Mouse (Mus musculus): ENCODE measurements around the gene Abhd14a.

The Abhd14a gene

DNA sequence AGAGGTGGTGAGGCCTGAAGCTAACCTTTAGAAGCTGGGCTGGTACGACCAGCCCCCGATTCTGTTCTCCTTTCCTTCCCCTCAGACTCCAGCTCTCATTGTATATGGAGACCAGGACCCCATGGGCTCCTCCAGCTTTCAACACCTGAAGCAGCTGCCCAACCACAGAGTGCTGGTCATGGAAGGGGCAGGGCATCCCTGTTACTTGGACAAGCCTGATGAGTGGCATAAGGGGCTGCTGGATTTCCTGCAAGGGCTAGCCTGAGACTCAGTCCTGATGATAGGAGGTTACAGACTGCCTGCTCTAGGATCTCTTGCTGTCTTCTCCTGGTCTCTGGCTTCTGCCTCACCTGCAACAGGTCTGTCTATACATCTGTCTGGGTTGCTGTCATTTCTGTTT lies 4.4 kb upstream of the Abhd14a start:
- DNase-seq, result peak in 1 of 2 experiments; percentile 20

DNA sequence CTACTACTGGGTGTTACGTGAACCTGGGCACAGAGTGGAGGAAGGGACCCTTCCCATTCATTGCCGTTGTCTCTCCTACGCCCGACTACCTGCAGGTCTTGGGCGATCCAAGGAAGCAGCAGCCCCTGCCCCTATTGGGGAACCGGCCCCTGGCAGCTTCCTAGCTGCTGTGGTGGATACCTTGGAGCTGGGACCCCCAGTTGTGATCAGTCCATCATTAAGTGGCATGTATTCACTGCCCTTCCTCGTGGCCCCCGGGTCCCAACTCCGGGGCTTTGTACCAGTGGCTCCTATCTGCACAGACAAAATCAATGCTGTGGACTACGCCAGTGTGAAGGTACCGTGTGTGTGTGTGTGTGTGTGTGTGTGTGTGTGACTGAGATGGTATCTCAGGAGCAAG lies 3.8 kb upstream of the Abhd14a start:
- peak in 1 of 2 experiments; percentile 12 for DNase-seq

DNA sequence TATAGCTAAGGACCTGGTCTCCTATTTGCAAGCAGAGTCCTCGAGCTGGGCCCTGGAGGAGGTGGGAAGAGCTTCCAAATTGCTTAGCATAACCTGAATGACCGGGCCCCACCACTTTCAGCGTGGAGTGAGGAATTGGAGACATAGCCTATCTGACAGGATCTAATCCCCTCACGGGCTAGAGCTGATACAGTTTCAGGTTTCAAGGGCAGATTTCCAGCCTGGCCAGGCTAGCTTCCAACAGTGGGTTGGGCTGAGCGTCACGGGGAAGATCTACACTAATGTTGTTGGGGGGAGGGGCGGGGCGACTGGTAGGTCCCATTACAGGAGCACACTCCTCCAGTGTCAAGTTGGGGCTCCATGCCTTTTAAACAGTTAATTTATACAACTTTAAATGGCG lies 3.2 kb upstream of the Abhd14a start:
- DNase-seq, result peak; percentile 92 to 94

DNA sequence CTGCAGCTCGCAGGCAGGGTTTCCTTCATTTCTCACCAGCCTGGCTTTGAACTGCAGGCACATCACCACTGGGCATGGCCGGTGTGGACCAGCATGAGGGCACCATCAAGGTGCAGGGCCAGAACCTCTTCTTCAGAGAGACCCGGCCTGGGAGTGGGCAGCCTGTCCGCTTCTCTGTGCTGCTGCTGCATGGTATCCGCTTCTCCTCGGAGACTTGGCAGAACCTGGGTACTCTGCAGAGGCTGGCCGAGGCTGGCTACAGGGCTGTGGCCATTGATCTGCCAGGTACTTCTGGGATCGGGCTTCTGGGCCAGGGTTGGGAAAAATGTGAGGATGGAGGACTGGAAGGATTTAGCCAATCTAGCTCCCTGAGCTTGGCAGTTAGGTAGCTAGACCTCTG lies 2.5 kb upstream of the Abhd14a start:
- peak in 1 of 2 experiments; percentile 40 for DNase-seq

DNA sequence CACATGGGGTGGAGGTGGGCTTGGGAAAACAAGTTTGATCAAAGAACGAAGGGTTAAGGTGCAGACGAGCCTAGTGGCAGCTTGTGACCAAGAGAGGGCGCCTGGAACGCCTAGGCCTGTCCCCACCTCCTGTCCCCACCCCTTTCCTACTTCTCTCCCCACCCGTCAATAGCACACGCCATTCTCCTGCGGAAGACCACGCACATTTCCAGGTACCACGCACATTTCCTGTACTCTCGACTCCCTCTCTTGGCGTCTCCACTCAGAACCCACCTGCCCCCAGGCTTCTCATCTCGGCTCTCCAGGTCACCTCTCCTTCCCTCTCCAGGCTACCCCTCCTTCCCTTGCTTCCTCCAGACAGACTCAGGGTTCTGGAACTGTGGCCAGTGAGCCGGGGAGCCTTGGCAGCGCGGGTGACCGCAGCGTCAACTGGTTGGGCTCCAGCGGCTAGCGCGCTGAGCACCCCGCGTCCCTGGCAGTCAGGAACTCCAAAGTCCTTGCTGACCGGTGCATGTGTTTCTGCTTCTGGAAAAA lies 1.1 kb upstream of the Abhd14a start:
- peak; percentile 88 for DNase-seq

DNA sequence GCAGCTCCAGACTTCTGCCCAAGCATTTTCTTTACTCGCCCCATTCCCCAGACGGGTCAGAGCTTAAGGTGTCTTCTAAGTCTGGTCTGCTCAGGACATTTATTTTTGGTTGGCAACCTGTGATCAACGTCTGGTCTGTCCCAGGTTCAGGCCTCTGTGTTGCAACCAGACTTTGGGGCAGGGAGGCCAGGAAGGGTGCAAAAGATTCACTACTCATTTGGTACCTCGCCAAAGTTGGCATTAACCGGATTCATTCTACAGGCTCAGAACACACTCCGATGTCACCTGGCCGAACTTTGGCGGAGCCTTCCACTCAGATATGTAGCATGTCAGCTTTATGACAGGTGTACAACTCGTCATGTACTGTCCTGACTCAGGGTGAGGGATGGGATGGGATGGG lies 473 bp upstream of the Abhd14a start:
- peak; percentile 46 to 47 for DNase-seq

DNA sequence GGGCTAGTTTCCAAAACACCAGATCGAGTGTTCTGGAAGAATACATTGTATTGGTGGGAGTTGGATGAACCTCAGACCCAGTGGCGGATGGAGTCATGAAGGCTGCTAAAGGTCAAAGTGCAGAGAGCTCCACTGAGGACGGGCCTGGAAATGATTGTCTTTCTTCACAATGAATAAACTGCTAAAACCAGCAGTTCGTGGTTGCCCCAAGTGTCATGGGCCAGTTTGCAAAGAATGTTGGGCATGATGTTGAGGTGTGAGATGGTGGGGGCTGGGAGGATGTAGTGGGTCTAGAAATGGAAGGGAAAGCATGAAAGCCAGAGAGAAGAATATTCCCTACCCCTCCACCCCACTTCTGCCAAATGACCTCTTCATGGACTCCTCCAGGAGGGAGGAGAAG lies 2.6 kb downstream of the Abhd14a start:
- DNase-seq, result peak; percentile 73 to 79

DNA sequence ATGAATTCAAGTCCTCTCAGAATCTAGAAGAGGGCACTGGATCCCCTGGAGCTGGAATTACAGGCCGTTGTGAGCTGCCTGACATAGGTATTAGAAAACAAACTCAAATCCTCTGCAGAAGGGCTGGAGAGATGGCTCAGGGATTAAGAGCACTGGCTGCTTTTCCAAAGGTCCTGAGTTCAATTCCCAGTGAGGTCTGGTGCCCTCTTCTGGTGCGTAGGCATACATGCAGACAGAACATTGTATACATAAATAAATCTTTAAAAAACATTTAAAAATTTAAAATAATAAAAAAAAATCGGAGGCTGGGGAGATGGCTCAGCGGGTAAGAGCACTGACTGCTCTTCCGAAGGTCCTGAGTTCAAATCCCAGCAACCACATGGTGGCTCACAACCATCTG lies 4.8 kb downstream of the Abhd14a start:
- peak in 1 of 2 experiments; percentile 42 for DNase-seq

DNA sequence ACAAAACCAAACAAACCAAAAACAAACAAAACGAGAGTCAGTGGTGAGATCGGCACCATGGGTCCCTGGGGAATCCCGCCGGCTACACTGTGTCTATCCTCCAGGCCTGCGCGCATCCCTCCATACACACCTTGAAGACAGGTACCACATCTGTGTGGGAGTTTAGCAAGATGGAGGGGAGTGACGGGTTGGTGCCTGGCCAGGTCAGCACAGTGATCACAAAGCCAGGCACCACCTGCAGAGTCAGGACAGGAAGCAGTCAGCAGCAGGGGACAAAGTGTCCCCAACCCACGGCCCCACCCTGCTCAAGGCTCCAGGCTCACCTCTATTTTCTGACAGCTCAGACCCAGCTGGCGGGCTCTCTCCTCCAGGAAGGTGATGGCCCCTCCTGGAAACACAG lies 10.9 kb downstream of the Abhd14a start:
- DNase-seq, result peak in 1 of 2 experiments; percentile 23

DNA sequence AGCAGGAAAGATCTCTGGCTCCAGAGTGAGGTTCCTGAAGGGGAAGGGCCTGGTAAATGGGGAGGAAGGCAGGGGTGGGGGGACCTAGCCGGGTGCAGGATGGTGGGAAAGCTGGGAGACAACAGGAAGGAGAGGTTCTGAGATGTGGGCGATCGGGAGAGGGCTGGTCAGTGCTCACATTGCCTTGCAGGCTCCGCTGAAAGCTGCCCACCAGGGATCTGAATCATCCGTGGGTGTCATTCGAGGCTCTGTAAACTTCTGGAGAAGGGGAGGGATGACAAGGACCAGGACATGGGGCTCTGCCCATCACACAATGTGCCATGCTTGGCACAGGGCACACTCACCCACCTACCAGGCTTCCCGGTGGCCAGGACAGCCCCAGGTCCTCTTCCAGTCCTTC lies 14.1 kb downstream of the Abhd14a start:
- DNase-seq, result peak in 1 of 2 experiments; percentile 4

DNA sequence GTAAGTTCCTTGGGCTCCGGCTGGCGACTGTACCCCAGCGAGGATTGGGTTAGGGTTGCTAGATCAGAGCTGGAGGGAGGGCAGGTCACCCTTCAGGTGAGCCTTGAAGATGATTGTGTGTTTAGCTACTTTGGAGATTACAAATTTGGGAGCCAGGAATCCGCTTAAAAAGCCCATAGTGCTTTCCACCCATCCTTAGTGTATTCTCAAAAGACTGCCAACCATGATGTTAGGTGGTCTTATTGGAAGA lies 17.5 kb downstream of the Abhd14a start:
- no peak for DNase-seq

DNA sequence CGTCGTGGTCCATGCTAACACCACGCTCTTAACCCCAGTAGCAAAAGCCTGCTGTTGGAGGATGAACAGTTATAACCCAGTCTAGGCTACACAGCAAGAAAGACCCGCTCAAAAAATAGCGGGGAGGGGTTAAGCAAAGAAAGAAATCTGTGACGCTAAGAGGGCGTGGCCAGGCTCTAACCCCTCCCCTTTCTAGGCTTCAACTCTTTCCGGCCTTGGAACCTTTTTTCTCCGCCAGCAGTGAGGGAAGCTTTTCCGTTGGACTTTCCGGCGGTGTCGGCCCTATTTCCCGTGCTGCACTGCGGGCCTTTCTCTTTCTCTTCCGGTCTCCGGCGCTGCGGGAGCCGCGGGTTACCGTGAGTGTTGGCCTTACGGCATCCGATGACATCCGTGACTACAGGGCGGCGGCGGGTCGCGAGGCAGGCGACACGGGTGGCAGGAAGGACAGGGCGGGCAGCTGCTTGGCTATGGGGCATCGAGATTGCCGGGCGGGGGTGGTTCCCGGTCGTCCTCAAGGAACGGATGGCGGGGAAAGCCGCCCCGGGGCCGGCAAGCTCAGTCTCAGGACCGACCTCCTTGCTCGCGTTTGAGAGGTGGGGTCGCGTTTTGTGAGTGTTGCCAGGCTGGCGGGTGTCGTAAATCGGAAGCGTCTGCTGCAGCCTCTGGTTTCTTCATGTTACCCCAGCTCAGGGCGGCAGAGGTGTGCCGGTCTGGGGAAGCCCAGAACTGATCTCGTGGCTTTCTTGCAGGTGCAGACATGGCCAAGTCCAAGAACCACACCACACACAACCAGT lies 18.1 kb downstream of the Abhd14a start, which contains the start of gene Rpl29:
Gene Rpl29 (plus strand): TSS at position 234 of the 794 bp plus-strand sequence.
- DNase-seq, result peak; percentile 97

DNA sequence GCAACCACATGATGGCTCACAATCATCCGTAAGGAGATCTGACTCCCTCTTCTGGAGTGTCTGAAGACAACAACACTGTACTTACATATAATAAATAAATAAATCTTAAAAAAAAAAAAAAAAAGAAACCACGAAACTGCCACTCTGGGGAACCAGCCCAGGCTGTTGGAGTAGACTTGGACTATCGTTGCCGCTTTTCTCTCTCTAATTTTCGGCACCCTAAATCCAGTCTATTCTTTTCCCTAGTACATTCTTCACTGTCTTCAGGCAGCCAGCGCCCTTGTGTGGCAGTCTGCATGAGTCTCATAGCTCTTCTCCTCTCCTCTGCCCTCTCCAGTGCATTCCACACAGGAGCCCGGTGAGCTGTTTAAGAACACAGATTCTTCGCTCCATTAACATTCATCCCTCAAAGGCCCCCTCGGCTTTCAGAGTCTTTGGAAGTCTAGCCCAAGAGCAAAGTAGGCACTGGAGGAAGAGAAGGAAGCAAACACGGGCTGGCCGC lies 18.7 kb downstream of the Abhd14a start:
- no peak for DNase-seq

DNA sequence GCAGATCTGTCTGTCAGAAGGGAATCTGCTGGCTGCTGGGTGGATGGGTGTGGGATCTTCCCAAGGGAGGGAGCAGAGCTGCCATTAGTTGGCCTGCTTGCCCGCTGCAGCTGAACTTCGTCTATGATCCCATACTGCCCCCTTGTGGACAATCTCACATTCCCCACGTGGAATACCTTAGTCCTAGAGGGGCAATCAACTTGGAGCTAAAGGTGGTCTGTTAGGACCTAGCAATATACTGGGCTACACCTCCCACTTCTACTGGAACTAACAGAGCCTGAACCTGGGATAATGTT lies 25.7 kb downstream of the Abhd14a start:
- peak; percentile 90 to 91 for DNase-seq

DNA sequence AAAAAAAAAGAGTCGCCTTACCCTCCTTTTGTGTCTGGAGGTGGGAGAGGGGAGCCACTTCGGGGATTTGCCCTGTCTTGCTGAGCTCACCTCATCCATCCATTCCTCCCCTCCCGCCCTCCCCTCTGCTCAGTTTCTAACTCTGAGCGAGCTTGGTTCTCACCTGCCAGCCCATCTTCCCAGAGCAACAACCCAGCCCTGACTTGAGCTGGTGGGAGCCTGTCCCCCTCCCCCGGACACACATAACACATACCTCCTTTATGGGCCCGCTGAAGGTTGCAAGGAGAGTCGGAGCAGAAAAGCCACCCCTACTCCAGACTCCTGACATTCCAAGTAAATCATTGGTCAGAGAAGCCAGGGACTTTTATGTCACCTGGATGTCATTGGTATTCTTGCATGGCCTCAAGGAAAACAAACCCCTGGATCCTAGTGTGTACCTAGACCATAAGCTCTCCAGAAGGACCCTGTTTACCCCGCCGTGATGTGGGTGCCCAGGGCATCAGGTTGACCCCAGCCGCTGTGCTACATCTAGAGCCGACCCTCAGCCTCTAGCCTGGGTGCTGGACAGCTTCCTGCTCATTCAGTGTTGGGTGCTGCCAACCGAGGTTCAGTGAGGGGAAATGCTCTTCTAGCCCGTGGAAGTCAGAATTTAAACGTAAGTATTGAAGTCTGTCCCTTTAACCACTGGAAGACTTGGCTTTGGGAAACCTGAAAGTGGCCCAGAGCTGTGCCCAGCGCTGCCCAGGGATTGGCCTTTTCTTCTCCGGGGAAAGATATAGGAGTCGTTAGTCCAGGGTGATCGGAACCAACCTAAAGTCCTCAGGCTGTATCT lies 26.2 kb downstream of the Abhd14a start:
- DNase-seq, result no peak

DNA sequence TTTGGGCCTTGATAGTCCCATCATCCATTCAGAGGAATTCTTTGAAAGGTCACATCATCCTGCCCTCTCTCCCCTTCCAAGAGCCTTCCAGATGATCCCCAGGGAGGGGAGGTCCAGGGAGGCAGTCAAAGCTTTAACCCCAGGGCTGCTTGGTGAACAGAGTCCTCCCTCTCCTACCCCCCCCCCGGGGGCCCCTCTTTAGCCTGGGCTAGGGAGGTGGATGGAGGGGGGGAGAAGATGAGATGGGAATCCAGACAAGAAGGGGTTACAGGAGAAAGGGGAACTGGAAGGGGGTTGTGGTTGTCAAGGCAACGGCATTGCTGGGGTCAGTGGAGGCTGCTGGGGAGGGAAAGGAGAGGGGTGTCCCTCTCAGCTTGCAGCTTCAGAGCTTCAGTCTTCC lies 26.9 kb downstream of the Abhd14a start:
- DNase-seq, result no peak

DNA sequence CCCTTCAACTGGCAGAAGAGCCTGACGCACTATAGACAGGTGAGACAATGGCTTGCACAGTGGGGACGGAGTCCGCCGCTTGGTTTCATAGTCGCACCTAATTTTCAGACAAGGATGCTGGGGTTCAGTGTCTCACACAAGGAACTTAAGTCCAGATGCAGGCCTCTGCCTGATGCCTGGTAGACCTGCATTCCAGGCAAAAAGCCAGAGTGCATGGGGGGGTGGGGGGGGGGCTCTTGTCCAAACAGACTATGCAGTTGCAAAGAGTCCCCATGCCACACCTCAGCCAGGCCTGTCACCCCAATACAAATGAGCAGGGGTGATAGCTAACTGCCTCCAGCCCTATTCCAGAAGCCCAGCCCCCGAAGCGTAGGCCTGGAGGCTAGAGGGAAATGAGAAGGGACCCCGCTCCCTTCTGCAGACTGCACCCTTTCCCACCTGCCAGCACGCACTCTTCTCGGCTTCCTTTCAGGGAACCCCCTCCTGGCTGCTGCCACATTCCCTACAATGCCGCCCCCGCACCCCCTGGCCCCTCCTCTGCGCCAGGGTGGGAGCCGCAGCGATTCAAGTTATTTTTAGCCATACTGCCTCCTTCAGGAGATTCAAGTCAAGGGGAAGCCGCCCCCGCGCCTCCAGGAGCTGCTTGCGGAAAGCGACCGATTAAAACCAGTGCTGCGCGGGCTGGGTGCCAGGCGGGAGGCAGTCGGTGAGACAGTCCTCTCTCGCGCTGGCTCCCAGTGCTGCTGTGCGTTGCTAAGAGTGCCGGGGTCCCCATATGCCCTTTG lies 29.4 kb downstream of the Abhd14a start:
- peak; percentile 87 to 93 for DNase-seq

DNA sequence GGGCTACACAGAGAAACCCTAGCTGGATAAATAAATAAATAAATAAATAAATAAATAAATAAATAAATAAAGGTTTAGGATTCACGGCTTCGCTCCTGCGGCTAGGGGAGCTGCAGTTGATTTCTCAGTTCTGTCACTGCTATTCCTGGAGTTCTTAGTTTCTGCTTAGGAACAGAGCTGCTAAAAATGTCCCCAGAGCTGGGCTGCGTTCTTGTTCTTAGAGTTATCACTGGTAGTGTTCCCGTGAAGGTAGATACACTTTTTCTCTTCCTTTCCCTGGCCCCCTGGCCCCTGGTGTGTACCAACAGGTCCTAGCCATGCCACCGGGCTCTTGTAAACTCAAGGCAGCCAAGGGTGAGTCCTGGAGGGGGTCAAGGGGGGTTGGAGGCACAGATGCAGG lies 30.7 kb downstream of the Abhd14a start:
- DNase-seq, result no peak

DNA sequence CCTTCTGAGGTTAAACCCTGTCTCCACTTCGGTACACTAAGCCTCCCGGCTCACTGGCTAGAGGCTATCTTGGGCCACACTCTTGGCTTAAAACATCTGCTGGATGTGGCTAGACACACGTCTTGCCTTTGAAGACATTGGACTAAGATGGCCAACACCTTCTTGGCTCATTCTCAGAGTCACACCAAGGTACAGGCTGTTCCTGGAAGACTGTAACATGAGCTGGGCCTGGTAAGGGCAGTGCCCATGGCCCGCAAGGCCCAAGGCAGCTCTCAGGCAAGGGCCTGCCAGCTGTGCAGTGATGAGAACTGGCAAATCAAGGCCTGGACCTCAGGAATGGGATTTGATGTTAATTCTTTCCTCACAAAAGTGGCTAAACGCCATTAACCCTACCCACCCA lies 33.9 kb downstream of the Abhd14a start:
- DNase-seq, result no peak

DNA sequence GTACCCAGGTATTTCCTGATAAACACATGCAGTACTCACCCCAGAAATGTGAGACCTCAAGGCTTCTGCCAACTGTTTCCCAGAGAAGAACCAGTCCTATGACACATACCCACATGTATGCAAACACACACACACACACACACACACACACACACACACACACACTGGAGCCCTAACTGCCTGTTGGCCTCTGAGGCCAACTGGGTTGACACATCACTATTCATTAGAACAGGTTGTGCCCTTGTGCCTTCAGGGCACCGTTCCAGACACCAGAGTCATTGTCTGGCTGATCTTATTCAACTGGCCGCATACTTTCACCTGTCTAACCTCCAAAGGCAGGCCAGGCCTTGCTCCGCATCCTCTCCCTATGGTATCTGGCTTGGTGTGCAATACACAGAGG lies 35.3 kb downstream of the Abhd14a start:
- DNase-seq, result peak in 1 of 2 experiments; percentile 46

DNA sequence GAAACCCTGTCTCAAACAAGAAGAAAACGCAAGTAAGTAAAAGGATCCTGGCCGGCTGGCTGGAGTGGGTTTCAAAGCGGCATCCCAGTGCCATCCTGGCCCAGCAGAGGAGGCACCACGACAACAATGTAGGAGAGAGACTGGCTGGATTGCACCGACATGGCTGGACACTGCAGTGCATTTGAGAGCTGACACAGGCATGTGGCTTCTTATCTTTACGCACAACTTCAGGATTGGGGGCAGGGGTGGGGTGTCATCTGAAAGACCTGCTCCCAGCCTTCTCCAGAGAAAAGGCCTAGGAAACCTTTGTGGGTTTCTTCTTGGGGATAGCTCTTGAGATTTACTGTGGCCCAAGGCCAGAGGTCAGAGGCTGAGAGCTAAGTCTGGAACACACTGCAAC lies 35.7 kb downstream of the Abhd14a start:
- DNase-seq, result no peak

DNA sequence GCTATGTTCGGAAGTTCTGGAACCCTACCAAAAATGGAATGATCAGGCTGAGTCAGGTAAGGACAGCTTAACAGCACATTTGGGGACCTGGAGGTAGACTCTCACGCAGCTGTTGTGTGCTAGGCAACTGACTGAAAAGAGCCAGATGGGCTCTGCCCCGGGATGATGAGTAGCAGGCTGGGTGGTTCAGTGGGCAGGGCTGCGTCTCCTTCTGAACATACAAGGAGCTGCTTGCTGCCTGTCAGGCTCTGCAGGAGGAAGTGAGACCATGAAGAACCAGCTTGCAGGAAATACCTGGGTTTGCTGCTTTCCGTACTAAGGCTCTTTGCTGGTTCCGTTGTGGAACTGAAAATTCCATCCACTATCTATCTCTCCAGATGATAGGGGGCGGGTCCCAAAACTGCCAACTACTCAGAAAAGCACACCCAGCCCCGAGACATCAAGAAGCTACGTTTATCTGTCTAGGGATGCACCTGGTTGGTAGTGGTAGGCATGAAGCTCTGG lies 36.3 kb downstream of the Abhd14a start:
- DNase-seq, result no peak

DNA sequence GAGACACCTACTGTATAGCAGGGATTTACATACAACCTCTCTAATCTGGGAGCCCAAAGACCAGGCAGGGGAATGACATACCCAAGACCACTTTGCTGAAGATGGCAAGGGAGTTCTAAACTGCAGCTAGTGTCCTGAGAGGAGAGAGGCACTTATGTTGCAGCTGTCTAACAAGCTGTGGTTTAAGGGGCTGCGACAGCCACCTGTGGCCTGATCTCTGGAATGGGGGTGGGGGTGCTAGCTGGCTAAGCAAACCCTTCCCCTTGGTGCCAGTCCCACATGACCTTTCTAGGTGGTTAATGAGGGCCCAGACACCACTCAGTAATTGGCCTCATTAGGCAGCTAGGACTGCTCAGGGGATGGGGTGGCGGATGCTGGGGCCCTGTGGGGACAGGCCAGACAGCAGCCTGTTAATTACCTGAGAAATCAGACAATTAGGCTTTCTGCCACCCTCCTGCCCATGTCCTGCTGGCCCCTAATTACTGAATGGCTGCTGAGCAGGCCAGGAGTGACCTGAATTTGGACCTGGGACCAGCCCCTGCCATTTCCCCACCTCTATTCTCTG lies 37.3 kb downstream of the Abhd14a start:
- no peak for DNase-seq

All from kidney, postnatal 36 days (tissue).